Mouse (Mus musculus) heart, postnatal 0 days (tissue): ENCODE measurements at regions not wholly inside any gene's neighbourhood (a gene's known extent, or its start where the extent isn't known, plus 50 kb on each side); places are given as distances from the start of the nearest gene placed in this dataset.

ENCODE experiments used
- CTCF ChIP-seq: IDR thresholded peaks from 2 replicates; pipeline ENCODE4 v1.5.1; 2016; ENCODE audit warnings: antibody characterized with exemption, control low read depth, low read depth
- EP300 ChIP-seq: IDR thresholded peaks from 2 replicates; pipeline ENCODE4 v1.6.1; 2016; ENCODE audit warnings: antibody characterized with exemption, low read depth

DNA sequence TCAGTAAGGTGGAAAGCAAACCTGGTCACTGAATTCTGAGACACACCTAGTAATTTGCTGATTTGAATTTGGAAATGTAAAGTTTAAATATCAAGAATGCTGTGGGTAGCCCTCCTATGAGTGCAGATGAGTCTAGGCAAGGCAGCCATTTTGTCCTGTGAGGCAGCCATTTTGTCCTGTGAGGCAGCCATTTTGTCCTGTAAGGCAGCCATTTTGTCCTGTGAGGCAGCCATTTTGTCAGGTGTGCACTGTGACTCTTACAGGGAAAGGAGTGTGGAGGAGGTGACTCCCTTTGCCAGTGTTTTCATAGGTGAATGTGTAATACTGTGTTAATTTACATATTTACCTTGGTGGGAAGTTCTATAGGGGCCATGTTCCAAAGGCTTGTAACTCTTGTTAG lies 241.5 kb downstream of the Adra2a start:
- TF ChIP-seq CTCF (no peak), EP300 (no peak)
